Mouse (Mus musculus): ENCODE data around the gene Ptgr1. TPM values are rescaled to one million over a fixed set of nuclear protein-coding genes. Genes with fewer than 3 reads are reported as not detected.

Gene Ptgr1
- polyA plus RNA-seq, 2 experiments, result 11.1 to 14.8 TPM

GRCm38 (mm10) chr4:58925664-58926063 is 61.3 kb downstream of the Ptgr1 start:
- H3K27ac ChIP-seq, result no peak overlapping the region
- ATAC-seq (ENCODE audit: insufficient read depth) (no peak), DNase-seq (ENCODE audit: low read depth in 3 of 3, low spot score in 3 of 3) (no peak)
- H3K4me2 ChIP-seq (ENCODE audit: low read depth), result no peak overlapping the region
- no peak overlapping the region for H3K4me3 ChIP-seq (ENCODE audit: insufficient read depth in 1 of 2, low read depth in 2 of 2, low read length in 2 of 2)
- H3K9me3 ChIP-seq (ENCODE audit: control insufficient read depth, low read length), result no peaks in the 10 kb centered on the region
- no peaks in the 10 kb centered on the region for H3K36me3 ChIP-seq (replicated peaks; ENCODE audit: control insufficient read depth, insufficient read depth, low read depth)
- WGBS (ENCODE audit: insufficient replicate concordance), result 14% methylated on average over 5 of the region's 5 CpGs
- H3K9ac ChIP-seq (replicated peaks), result no peak overlapping the region
- no peak for TF ChIP-seq CTCF (IDR thresholded peaks at IDR 0.05; ENCODE audit: low read depth)
- TF ChIP-seq EP300 (IDR thresholded peaks at IDR 0.05; ENCODE audit: low read depth), result no peak
- no peaks in the 10 kb centered on the region; the same call in 1 of the 2 replicates for H3K27me3 ChIP-seq (ENCODE audit: control insufficient read depth, insufficient read depth, low read length)
- no peaks in the 10 kb centered on the region; a peak in 1 of 4 replicates for H3K4me1 ChIP-seq (replicated peaks; ENCODE audit: control insufficient read depth in 2 of 2, insufficient read depth in 2 of 2, low read length in 1 of 2)

- ATAC-seq (ENCODE audit: insufficient read depth), result no peak
- H3K4me2 ChIP-seq (ENCODE audit: low read depth), result no peak overlapping the region
- WGBS (ENCODE audit: insufficient replicate concordance), result 45% methylated on average over 2 of the region's 2 CpGs
- no peak for DNase-seq (ENCODE audit: low read depth in 3 of 3, low spot score in 3 of 3)
- no peaks in the 10 kb centered on the region; the same call in 1 of the 2 replicates for H3K27me3 ChIP-seq (ENCODE audit: control insufficient read depth, insufficient read depth, low read length)
- H3K4me3 ChIP-seq (ENCODE audit: insufficient read depth in 1 of 2, low read depth in 2 of 2, low read length in 2 of 2), result no peak overlapping the region
- H3K9ac ChIP-seq (replicated peaks), result no peak overlapping the region
- no peak for TF ChIP-seq CTCF (IDR thresholded peaks at IDR 0.05; ENCODE audit: low read depth)
- no peak for TF ChIP-seq EP300 (IDR thresholded peaks at IDR 0.05; ENCODE audit: low read depth)
- H3K27ac ChIP-seq, result no peak overlapping the region
- H3K4me1 ChIP-seq (replicated peaks; ENCODE audit: control insufficient read depth in 2 of 2, insufficient read depth in 2 of 2, low read length in 1 of 2), result no peaks in the 10 kb centered on the region; a peak in 1 of 4 replicates
- H3K36me3 ChIP-seq (replicated peaks; ENCODE audit: control insufficient read depth, insufficient read depth, low read depth), result no peaks in the 10 kb centered on the region
- H3K9me3 ChIP-seq (ENCODE audit: control insufficient read depth, low read length), result no peaks in the 10 kb centered on the region
Measured at GRCm38 (mm10) chr4:58923933-58924332, 63.0 kb downstream of the Ptgr1 start.

Other genes with a start within 250 kb of the Ptgr1 start
- not detected in 2 replicates for gene Olfr267, start 199.4 kb downstream of the Ptgr1 start, polyA plus RNA-seq (2012; rRNA removed)
- gene Olfr267, start 199.4 kb downstream of the Ptgr1 start, polyA plus RNA-seq (2014; fragmentation: Nextera tagmentation; extraction: Ambion mirVana), result 0.06 TPM in 1 of 2 replicates, not detected in the other
- 5.5 and 9.7 TPM in 2 replicates for gene Ecpas, start 74.4 kb downstream of the Ptgr1 start, polyA plus RNA-seq (2012; rRNA removed)
- gene Ecpas, start 74.4 kb downstream of the Ptgr1 start, polyA plus RNA-seq (2014; fragmentation: Nextera tagmentation; extraction: Ambion mirVana), result 16.8 and 20.8 TPM in 2 replicates
- 0.03 and 0.08 TPM in 2 replicates for gene Zkscan16, start 43.5 kb downstream of the Ptgr1 start, polyA plus RNA-seq (2012; rRNA removed)
- 0.06 and 0.11 TPM in 2 replicates for gene Zkscan16, start 43.5 kb downstream of the Ptgr1 start, polyA plus RNA-seq (2014; fragmentation: Nextera tagmentation; extraction: Ambion mirVana)
- 1.4 and 2.4 TPM in 2 replicates for gene Dnajc25, start 7.9 kb upstream of the Ptgr1 start, polyA plus RNA-seq (2012; rRNA removed)
- gene Dnajc25, start 7.9 kb upstream of the Ptgr1 start, polyA plus RNA-seq (2014; fragmentation: Nextera tagmentation; extraction: Ambion mirVana), result 5.4 and 7.1 TPM in 2 replicates
- gene Gm20503, start 16.1 kb upstream of the Ptgr1 start, polyA plus RNA-seq (2012; rRNA removed), result not detected in 2 replicates
- 4.4 and 5.1 TPM in 2 replicates for gene Gm20503, start 16.1 kb upstream of the Ptgr1 start, polyA plus RNA-seq (2014; fragmentation: Nextera tagmentation; extraction: Ambion mirVana)
- gene Gng10, start 48.0 kb upstream of the Ptgr1 start, polyA plus RNA-seq (2012; rRNA removed), result 8.8 and 10.7 TPM in 2 replicates
- 30.2 and 30.9 TPM in 2 replicates for gene Gng10, start 48.0 kb upstream of the Ptgr1 start, polyA plus RNA-seq (2014; fragmentation: Nextera tagmentation; extraction: Ambion mirVana)
- gene AI481877, start 151.9 kb upstream of the Ptgr1 start, polyA plus RNA-seq (2012; rRNA removed), result not detected in 2 replicates
- not detected in 2 replicates for gene AI481877, start 151.9 kb upstream of the Ptgr1 start, polyA plus RNA-seq (2014; fragmentation: Nextera tagmentation; extraction: Ambion mirVana)
- 19.3 and 21.7 TPM in 2 replicates for gene Ugcg, start 202.1 kb upstream of the Ptgr1 start, polyA plus RNA-seq (2012; rRNA removed)
- 7.5 and 9.9 TPM in 2 replicates for gene Ugcg, start 202.1 kb upstream of the Ptgr1 start, polyA plus RNA-seq (2014; fragmentation: Nextera tagmentation; extraction: Ambion mirVana)

Data from liver, embryonic 14.5 days (tissue).